Mouse (Mus musculus) 3134 (cell line): ENCODE results near the gene Aebp1.

Experiments
- DNase-seq: peaks from one replicate; pipeline ENCODE4 v3.0.0-alpha.2; 2011; ENCODE audit warnings: low spot score; ENCODE audit not compliant: insufficient read length; ENCODE audit errors: extremely low read depth

The Aebp1 gene

GRCm38 (mm10) chr11:5861678-5862393 lies at the start of gene Aebp1:
Gene Aebp1 (plus strand): TSS chr11:5861947.
- peak; percentile 82 for DNase-seq

GRCm38 (mm10) chr11:5813381-5813780 lies 48.4 kb upstream of the Aebp1 start:
- no peak for DNase-seq

- no peak for DNase-seq
These were observed 42.5 kb upstream of the Aebp1 start for GRCm38 (mm10) chr11:5819223-5819622.

GRCm38 (mm10) chr11:5825432-5825831 lies 36.3 kb upstream of the Aebp1 start:
- no peak for DNase-seq

- DNase-seq: no peak
These were observed 33.8 kb upstream of the Aebp1 start for GRCm38 (mm10) chr11:5827931-5828330.

GRCm38 (mm10) chr11:5828509-5829191 lies 33.1 kb upstream of the Aebp1 start:
- DNase-seq: no peak

GRCm38 (mm10) chr11:5829327-5829726 lies 32.4 kb upstream of the Aebp1 start:
- DNase-seq: no peak

- DNase-seq: no peak
These were observed 27.2 kb upstream of the Aebp1 start for GRCm38 (mm10) chr11:5834506-5834905.

GRCm38 (mm10) chr11:5835057-5835456 lies 26.7 kb upstream of the Aebp1 start:
- DNase-seq: peak; percentile 74

- DNase-seq: peak; percentile 49
These were observed 25.6 kb upstream of the Aebp1 start for GRCm38 (mm10) chr11:5836126-5836525.

- DNase-seq: peak; percentile 97
These were observed 24.2 kb upstream of the Aebp1 start, which contains the start of gene Polm for GRCm38 (mm10) chr11:5837251-5838246. Gene Polm (minus strand): TSS chr11:5838016.

- no peak for DNase-seq
These were observed 21.4 kb upstream of the Aebp1 start for GRCm38 (mm10) chr11:5840346-5840745.

GRCm38 (mm10) chr11:5841751-5842150 lies 20.0 kb upstream of the Aebp1 start:
- DNase-seq: no peak

- DNase-seq: no peak
These were observed 18.6 kb upstream of the Aebp1 start for GRCm38 (mm10) chr11:5843131-5843530.

- DNase-seq: peak; percentile 73
These were observed 15.0 kb upstream of the Aebp1 start for GRCm38 (mm10) chr11:5846639-5847345.

GRCm38 (mm10) chr11:5848741-5849140 lies 13.0 kb upstream of the Aebp1 start:
- DNase-seq: peak; percentile 75

- peak; percentile 81 for DNase-seq
These were observed 12.4 kb upstream of the Aebp1 start for GRCm38 (mm10) chr11:5849316-5849715.

GRCm38 (mm10) chr11:5850452-5850851 lies 11.3 kb upstream of the Aebp1 start:
- no peak for DNase-seq

GRCm38 (mm10) chr11:5851021-5851736 lies 10.6 kb upstream of the Aebp1 start:
- DNase-seq: no peak

GRCm38 (mm10) chr11:5852314-5852713 lies 9.4 kb upstream of the Aebp1 start:
- DNase-seq: no peak
